Mouse (Mus musculus): ENCODE measurements around the gene Madd.
"Not testable (repeated sequence)": the region's sequence is repeated elsewhere in the genome, so short reads cannot be mapped to it uniquely, and the experiment has no call there.

The Madd gene

GRCm38 (mm10) chr2:91125101-91125500 is 58.5 kb downstream of the Madd start:
- in situ Hi-C loops (cut with MboI, MseI), result no loop called here

- in situ Hi-C loops (cut with MboI, MseI), result no loop called here
Measured at GRCm38 (mm10) chr2:91123521-91123920, 60.1 kb downstream of the Madd start.

GRCm38 (mm10) chr2:91121497-91121896 is 62.1 kb downstream of the Madd start:
- in situ Hi-C loops (cut with MboI, MseI), result no loop called here

GRCm38 (mm10) chr2:91121011-91121410 is 62.6 kb downstream of the Madd start:
- in situ Hi-C loops (cut with MboI, MseI), result no loop called here

- in situ Hi-C loops (cut with MboI, MseI), result no loop called here
Measured at GRCm38 (mm10) chr2:91120261-91120671, 63.4 kb downstream of the Madd start.

- in situ Hi-C loops (cut with MboI, MseI), result no loop called here
Measured at GRCm38 (mm10) chr2:91119551-91119950, 64.1 kb downstream of the Madd start.

- in situ Hi-C loops (cut with MboI, MseI), result no loop called here
Measured at GRCm38 (mm10) chr2:91119061-91119460, 64.6 kb downstream of the Madd start.

GRCm38 (mm10) chr2:91118647-91119046 is 65.0 kb downstream of the Madd start:
- in situ Hi-C loops (cut with MboI, MseI), result no loop called here

- in situ Hi-C loops (cut with MboI, MseI), result no loop called here
Measured at GRCm38 (mm10) chr2:91117585-91118275, 65.9 kb downstream of the Madd start, which contains the start of gene Mybpc3. TSS of gene Mybpc3 (plus strand) at chr2:91118144.

GRCm38 (mm10) chr2:91116842-91117241 is 66.8 kb downstream of the Madd start:
- in situ Hi-C loops (cut with MboI, MseI), result no loop called here

GRCm38 (mm10) chr2:91115578-91115970 is 68.1 kb downstream of the Madd start:
- in situ Hi-C loops (cut with MboI, MseI), result no loop called here

- in situ Hi-C loops (cut with MboI, MseI), result no loop called here
Measured at GRCm38 (mm10) chr2:91114781-91115577, 68.7 kb downstream of the Madd start.

GRCm38 (mm10) chr2:91113852-91114251 is 69.8 kb downstream of the Madd start:
- in situ Hi-C loops (cut with MboI, MseI), result no loop called here

- in situ Hi-C loops (cut with MboI, MseI), result no loop called here
Measured at GRCm38 (mm10) chr2:91113334-91113733, 70.3 kb downstream of the Madd start.

GRCm38 (mm10) chr2:91112491-91112890 is 71.1 kb downstream of the Madd start:
- in situ Hi-C loops (cut with MboI, MseI), result no loop called here

GRCm38 (mm10) chr2:91111832-91112231 is 71.8 kb downstream of the Madd start:
- in situ Hi-C loops (cut with MboI, MseI), result not testable (repeated sequence)

GRCm38 (mm10) chr2:91110429-91110828 is 73.2 kb downstream of the Madd start:
- in situ Hi-C loops (cut with MboI, MseI), result no loop called here

GRCm38 (mm10) chr2:91109807-91110385 is 73.7 kb downstream of the Madd start:
- in situ Hi-C loops (cut with MboI, MseI), result no loop called here

- in situ Hi-C loops (cut with MboI, MseI), result no loop called here
Measured at GRCm38 (mm10) chr2:91109241-91109640, 74.4 kb downstream of the Madd start.

GRCm38 (mm10) chr2:91108156-91108555 is 75.5 kb downstream of the Madd start:
- in situ Hi-C loops (cut with MboI, MseI), result no loop called here

GRCm38 (mm10) chr2:91101124-91101740 is 82.4 kb downstream of the Madd start:
- in situ Hi-C loops (cut with MboI, MseI), result loop anchor here (5.0 kb wide), 1 partner anchor 34 kb away; no protein-coding TSS in a partner anchor

GRCm38 (mm10) chr2:91098156-91098555 is 85.5 kb downstream of the Madd start:
- in situ Hi-C loops (cut with MboI, MseI), result no loop called here

Measured in regulatory T cell (primary cell).